Mouse (Mus musculus) liver, embryonic 14.5 days (tissue): ENCODE results near the gene Sel1l3.

Experiments used
- CTCF ChIP-seq: IDR thresholded peaks from 2 replicates; pipeline ENCODE4 v1.5.1; 2016; ENCODE audit warnings: antibody characterized with exemption, low read depth, control low read depth
- EP300 ChIP-seq: IDR thresholded peaks from 2 replicates; pipeline ENCODE4 v1.6.1; 2016; ENCODE audit warnings: antibody characterized with exemption, low read depth

GRCm38 (mm10) chr5:53175195-53175594, 38.5 kb downstream of the Sel1l3 start:
- TF ChIP-seq CTCF = no peak
- TF ChIP-seq EP300 = no peak
